Mouse (Mus musculus) spleen, adult 18-20 months (tissue): ENCODE measurements around the gene G6pc3.
"Not testable (repeated sequence)": the region's sequence is repeated elsewhere in the genome, so short reads cannot be mapped to it uniquely, and the experiment has no call there.

ENCODE experiments used
- DNase-seq, 2 experiments: peaks; one replicate each; pipeline ENCODE4 v3.0.0; 2022; ENCODE audit warnings: mixed read lengths in 2 of 2

G6pc3 gene

GRCm38 (mm10) chr11:102189461-102190436 lies at the start of gene G6pc3:
Gene G6pc3 (plus strand): TSS chr11:102189620.
- peak; percentile 80 to 87 for DNase-seq

- peak in 1 of 2 experiments; percentile 63 for DNase-seq
Observed at GRCm38 (mm10) chr11:102140508-102140907, 48.9 kb upstream of the G6pc3 start.

DNA sequence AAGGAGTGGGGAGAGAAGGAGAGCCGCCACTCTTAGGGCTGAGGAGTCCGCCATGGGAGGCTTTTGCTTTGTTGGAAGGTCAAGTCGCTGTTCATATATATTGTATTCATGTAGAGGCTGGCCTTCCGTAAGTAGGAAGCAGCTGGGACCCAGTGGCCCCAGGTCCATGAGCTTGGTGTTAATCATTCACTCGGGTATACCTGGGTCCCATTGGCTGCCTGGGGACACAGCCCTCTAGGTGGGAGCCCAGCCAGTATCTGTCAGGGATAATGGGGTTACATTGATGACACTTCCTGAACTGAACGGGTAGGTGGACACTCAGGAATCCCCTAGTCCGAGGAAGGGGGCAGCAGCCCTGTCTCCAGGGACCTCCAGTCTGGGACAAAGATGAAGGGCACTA lies 47.1 kb upstream of the G6pc3 start:
- DNase-seq = no peak

DNA sequence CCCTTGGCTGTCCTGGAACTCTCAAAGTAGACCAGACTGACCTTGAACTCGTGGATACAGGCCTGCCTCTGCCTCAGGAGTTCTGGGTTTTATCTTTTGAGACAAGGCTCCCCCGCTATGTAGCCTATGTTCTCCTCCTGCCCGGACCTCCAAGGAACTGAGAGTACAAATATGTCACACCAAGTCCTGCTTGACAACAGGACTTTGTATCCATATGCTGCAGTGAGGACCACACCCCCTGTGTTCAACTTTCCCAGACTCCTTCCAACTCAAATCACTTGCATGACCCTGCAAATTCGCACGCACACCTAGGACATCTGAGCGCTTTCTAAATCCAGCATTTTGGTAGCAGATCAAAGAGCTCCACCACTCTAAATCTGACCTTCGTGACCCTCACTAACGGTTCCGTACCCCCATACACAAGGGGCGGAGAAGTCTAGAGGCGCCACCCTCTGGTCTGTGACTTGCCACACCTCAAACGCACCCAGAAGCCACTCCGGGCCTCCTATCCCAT lies 44.4 kb upstream of the G6pc3 start:
- no peak for DNase-seq

- no peak for DNase-seq
Observed at GRCm38 (mm10) chr11:102145471-102146001, 43.9 kb upstream of the G6pc3 start, which contains the start of gene Nags. Gene Nags (plus strand): TSS chr11:102145513.

GRCm38 (mm10) chr11:102146005-102146404 lies 43.4 kb upstream of the G6pc3 start:
- no peak for DNase-seq

GRCm38 (mm10) chr11:102146531-102146930 lies 42.9 kb upstream of the G6pc3 start:
- DNase-seq = no peak

DNA sequence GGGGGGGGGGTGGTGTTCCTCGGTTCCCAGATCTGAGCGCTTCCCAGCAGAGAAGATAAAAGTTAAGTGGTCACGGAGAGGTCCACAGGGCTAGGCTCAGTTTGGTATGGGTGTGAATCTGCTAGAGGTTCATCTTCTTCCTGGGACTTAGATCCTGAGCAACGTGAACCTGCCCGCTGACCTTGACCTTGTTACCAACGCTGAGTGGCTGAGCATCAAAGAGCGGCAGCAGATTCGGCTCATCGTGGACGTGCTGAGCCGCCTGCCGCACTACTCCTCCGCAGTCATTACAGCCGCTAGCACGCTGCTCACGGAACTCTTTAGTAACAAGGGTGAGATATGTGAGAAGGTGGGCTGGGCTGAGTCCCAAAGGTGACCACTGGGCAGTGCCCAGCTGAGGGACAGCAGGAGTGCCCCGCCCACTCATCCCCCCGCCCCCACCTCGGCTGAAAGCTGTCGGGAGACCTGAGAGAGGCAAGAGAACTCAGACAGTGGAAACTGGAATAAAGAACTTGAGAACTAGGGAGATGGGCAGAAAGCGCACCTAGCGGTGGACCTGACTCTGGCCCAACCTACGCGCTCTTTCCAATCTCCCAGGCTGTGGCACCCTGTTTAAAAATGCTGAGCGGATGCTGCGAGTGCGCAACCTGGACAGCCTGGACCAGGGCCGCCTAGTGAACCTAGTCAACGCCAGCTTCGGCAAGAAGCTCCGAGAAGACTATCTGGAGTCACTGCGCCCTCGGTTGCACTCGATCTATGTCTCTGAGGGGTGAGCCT lies 42.0 kb upstream of the G6pc3 start:
- no peak for DNase-seq

GRCm38 (mm10) chr11:102156039-102156785 lies 33.2 kb upstream of the G6pc3 start, which contains the start of gene Tmem101:
Gene Tmem101 (minus strand): TSS chr11:102156404.
- DNase-seq = peak; percentile 66 to 80

GRCm38 (mm10) chr11:102156786-102157089 lies 32.7 kb upstream of the G6pc3 start:
- DNase-seq = no peak

- not testable (repeated sequence) for DNase-seq
Observed at GRCm38 (mm10) chr11:102158024-102158423, 31.4 kb upstream of the G6pc3 start.

DNA sequence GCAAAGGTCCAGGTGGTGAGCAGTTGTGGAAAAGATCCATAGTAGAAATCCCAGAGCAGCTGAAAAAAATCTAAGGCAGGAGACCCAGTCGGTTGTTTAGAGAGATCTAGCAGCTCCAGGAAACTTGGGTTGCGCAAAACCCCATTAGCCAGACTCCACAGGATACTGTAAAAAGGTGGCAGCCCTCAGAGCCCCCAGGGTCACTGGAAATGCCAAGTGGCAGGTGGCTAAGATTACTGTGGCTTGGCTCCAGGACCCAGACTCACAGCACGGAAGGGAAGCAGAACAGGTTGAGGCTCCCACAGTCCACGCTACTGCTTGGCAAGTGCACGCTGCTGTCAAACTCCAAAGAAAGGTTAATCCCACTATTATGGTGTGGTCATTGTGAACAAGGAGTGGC lies 29.6 kb upstream of the G6pc3 start:
- no peak for DNase-seq

DNA sequence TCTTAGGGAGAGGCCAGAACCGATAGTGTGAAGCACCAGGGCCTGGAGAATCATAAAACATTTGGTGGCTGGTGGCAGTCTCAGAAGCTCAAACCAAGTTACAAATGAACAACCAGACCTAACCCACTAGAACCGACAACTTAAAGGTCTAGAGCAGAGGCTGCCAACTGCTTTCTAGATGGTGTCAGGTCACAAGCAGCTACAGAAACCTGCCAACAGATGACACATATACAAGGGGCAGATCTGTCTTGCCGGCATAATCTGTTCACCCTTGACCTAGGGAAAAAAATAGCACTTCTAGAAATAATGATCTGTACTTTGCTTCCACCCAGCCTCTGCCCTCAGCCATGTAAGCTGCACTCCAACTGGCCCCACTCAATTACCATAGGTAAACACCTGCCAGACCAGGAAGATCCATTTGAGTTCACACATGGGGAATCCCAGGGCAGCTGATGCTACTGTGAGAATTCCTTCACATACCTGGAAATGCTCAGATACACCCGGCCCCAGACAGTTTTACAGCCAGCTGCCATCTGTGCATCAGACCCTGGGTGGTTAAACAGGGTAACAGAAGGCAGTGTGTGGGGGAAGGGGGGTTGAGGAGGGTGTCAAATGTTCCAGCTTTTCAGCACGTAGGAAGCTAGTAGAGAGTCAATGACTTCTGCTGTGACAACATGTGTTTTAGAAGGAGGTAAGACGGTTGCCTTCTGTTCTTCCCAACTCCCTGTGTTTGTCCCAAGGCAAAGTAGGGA lies 23.3 kb upstream of the G6pc3 start:
- no peak for DNase-seq

DNA sequence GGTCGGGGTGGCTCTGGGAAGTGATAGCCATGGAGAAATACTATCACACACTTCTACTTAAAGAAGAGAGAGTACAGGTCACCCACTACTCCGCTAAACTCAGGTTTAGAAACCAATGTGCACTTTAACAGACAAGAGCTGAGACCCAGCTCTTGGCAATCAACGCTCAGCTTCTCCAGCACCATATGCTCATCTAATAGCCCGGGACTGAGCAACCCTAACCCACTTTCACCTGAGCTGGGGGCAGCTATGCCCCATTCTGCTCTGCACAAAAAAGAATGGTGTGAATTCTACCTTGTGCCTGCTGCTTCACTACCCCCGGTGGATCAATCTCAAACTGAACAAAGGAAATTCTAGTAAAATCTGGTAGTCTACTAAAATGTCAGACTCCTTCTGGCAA lies 21.9 kb upstream of the G6pc3 start:
- no peak for DNase-seq

GRCm38 (mm10) chr11:102168689-102169088 lies 20.7 kb upstream of the G6pc3 start:
- DNase-seq = no peak

- DNase-seq = no peak
Observed at GRCm38 (mm10) chr11:102179836-102180235, 9.6 kb upstream of the G6pc3 start.

- DNase-seq = no peak
Observed at GRCm38 (mm10) chr11:102184253-102184645, 5.2 kb upstream of the G6pc3 start.

DNA sequence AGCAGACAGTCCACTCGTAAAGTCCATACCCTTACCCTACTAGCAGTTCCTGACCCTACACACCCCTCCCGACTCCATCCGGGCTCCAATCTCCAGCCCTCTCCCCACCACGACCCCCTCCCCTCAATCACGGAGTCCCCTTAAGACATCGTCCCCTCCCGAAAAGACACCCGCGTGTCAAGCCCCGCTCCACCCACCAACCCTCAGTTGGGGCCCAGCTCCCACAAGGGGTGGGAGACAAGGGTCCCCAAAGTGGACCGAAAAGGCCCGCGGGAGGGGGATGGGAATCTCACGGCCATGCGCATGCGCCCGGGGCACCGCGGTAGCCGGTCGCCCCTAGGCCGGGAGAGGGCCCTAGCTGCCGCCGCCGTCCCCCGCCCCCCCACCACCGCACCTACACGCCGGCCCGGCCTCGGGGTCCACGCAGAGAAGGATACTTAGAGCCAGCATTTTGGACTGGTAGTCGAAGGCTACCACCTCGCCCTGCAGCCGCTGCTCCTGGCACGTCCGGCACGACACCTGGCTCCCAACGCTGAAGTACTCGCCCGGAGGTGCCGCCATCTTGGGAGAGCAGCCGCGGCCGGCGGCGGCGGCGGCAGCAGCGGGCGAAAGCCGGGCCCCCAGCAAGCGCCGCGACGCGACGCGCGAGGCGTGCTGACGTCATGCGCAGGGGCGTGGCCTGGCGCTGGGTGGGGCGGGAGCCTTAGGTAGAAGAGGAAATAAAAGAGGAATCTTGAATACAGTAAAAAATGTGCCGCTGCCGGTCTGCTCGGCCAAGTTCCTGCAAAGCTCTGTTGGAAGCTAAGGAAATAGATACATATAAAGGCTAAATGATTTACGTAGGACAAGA lies 4.5 kb upstream of the G6pc3 start, which contains the start of gene Lsm12:
Gene Lsm12, minus strand, starts transcription at position 651 of the 850 bp plus-strand sequence.
- DNase-seq = peak; percentile 95 to 99

DNA sequence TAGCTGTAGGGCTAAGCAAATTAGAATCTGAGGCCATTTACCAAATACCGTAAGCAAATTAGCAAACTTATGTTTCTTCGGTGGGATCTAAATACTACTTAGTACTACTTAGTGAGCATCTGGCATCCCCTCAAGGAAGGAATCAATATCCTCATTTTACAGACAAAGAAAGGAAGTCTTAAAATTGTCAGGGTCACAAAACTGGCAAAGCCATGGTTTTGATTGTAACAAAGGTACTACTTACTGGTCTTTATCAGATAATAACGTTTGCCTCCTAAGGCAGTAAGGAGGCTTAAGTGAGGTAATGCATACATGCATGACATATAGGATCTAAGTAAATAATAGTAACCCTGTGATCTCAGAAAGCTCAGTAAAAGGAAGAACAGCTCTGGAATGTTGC lies 3.7 kb upstream of the G6pc3 start:
- DNase-seq = no peak

DNA sequence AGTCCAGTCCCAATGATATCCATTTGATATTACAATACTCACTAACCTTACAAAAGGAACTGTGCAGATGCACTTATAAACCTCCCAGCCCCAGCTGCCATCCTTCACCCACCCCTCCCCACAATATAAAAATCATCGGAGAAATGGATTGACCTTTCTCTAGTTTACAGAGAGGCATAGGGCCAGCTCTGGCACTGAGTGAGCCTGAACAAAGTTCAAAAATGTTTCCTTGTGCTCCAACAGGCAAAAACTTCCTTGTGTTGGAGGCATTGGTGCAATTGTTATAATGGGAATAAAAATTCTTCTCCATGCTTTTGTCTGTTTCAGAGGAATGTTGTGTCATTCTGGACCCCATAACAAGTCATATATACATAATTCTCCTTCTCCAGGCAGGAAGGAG lies 3.2 kb upstream of the G6pc3 start:
- DNase-seq = no peak

GRCm38 (mm10) chr11:102188980-102189379 lies 440 bp upstream of the G6pc3 start:
- DNase-seq = no peak
